Mouse (Mus musculus) frontal cortex, adult (tissue): ENCODE results near the gene Gdf7.
A peak's percentile ranks its signal among the peaks of the same experiment; 100 is the strongest.

Experiments used
- ATAC-seq: cut with Nextera tagmentation; 2 replicates; pipeline ENCODE4 v1.9.2; 2017; ENCODE audit warnings: mild to moderate bottlenecking, moderate library complexity, mixed read lengths; ENCODE audit not compliant: low TSS enrichment

The Gdf7 gene

GRCm38 (mm10) chr12:8327675-8328053, 25.9 kb upstream of the Gdf7 start:
- ATAC-seq, result no peak

DNA sequence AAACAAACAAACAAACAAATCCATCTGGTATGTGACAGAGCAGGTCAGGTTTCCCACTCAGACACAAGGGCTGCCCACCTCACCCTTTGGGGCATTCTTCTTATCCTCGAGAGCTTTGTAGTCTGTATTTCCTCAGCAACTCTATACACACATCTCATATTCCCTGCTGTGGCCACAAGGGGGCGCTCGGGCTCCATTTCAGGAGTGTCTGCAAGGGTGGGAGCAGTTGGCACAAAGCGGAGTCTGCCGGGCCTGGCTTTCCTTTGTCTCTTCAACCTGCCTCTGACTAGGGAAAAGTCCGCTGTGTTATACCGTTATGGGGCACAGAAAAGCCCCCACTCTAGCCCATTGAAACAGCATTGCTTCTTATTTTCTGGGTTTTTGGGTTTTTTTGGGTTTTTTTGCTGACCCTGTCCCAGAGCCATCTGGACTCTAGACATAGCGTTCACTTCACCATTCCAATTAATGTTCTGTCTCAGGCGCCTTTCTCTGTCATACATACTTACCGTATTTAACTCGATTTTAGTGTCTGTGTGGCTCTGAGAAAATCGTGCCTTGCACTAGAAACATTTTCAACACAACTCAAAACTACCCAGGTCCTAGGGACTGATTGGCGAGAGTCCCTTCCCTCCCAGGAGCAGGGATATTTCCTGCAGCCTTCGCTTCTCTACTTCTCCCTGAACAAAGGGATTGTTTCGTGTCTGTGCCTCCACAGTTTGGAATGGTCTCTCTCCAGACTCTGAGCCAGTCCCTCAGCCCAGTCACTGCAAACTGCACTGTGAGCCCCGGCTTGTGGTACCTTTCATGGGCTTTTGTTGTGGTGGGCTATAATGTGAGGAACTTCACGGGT, 25.3 kb upstream of the Gdf7 start:
- ATAC-seq, result peak; percentile 65

DNA sequence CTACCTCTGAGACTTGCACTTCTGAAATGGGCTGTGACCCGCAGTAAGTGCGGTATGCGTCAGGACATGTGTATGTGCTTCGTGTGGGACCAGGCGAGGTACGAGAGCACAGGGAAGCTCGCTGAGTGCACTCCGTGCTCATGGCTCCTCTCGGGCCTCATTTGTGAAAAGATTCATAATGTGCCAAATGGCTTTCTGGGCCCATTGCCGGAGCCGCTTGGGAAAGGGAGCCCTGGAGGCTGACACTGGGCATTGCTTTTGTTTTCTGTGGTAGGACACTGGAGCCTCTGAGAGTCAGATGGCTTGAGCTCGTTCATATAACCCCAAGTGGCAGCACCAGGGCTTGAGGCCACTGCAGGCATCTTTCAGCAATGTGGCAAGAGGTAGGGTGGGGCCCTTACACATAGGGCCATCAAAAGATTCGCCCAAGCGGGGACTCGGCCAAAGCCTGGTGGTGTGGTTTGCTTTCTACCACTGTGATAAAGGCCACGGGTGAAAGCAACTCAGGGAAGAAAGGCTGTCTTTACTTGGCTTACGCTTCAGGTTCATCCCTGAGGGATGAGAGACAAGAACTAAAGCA, 24.3 kb upstream of the Gdf7 start:
- peak; percentile 31 for ATAC-seq

DNA sequence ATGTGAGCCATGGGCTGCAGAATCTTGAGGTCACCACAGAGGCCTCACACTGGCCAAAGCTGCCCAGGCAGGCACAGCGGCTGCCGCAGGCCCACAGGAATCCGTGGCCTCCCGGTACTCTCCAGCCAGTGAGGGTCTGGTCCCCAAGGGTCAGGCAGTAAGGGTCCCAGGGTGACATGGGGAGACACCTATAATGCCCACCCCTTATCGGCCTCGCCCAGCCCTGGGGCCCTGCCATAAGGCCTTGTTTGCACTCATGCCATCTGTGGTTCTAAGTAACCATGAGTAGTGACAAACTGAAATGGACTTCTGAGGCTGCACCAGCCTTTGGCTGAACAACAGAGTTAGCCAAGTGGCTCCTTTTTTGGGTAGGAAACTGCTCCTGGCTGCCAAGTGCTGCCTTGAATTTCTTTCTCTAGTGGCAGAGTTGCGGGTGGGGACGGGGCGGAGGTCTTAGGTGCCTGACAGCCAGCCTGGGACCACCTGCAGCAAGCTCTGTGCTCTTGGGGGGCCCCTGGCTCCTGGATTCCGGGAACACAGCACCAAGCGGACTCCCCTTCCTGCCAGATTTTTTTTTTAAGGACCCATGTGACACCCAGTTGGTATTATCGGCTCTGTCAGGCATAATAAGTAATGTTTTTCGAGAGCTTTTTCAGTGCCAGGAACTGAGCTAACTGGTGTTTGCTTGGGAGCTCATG, 23.6 kb upstream of the Gdf7 start:
- ATAC-seq, result no peak

- no peak for ATAC-seq
Observed at GRCm38 (mm10) chr12:8324086-8324485, 22.3 kb upstream of the Gdf7 start.

DNA sequence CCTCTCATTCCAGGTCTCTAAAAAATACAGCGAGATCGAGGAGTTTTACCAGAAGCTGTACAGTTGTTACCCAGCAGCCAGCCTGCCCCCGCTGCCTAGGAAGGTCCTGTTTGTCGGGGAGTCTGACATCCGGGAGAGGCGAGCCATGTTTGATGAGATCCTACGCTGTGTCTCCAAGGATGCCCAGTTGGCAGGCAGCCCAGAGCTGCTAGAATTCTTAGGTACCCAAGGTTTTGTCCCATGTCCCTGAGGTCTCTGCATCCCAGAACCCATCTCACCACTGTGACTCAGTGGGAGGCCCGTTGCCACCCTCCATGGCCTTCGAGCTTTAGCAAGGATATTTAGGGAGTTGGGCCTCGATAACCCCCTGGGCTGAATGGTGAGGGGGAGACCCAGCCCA, 19.8 kb upstream of the Gdf7 start:
- ATAC-seq, result no peak

DNA sequence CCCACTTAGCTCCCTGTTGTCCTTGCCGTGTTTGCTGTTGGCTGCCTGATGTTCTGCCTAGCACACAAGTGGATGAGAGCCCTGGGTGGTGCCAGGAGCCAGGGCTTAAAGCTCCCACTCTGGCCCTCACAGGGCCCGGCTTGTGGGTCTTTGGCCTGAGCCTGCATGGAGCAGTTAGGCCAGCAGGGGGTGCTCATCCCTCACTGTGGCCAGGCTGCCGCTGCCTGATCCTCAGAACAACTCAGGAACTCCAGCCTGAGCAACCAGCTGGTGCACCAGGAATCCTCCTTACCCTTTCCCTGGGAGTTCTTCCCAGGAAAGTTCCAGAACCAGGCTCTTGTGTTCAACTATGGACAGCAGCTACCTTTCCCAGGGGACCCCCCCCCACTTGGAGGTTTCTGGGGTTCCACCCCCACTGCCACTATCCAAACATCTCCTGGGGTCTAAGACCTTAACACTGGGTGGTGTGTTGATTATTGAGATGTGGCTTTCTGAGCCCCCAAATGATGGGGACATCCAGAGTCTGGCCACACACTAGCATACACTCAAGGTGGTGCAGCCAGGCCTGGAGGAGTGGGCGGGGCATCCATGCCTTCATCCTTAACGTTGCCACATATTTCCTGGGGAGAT, 18.4 kb upstream of the Gdf7 start:
- peak; percentile 78 for ATAC-seq

DNA sequence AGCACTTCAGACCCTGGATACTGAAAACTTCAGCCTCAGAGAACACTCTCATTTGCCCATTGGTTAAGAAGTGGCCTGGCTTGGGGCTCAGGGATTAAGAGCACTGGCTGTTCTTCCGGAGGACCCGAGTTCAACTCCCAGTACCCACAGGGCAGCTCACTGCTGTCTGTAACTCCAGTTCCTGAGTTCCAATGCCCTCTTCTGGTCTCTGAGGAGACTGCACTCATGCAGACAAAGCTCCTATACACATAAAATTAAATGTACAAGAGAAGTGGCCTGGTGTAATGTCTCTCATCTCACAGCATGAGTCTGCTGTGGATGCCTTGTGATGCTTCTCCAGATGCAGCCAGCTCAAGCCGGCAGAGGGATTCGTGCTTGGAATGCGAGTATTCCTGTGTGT, 14.8 kb upstream of the Gdf7 start:
- no peak for ATAC-seq

DNA sequence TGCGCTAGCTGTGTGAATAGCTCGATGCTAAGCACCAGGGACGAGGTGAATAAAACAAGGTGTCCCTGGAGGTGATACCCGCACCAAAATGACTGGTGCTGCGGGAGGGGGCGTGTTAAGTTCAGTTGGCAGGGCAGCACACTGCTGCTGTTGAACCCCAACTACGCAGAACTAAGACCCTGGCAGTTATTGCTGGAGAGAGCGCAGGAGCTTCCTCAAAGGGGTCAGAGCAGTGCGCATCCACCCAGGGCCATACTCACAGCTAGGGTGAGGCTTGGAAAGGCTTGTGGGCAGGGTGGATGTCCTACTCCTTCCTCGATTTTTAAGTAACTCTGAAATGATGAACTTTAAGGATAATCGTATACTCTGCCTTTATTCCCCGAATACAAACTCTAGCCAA, 12.0 kb upstream of the Gdf7 start:
- ATAC-seq, result peak; percentile 41

- peak; percentile 88 for ATAC-seq
Observed at GRCm38 (mm10) chr12:8313270-8313771, 11.6 kb upstream of the Gdf7 start, which contains the start of gene Hs1bp3. Hs1bp3 (plus strand) TSS chr12:8313432.

- ATAC-seq, result no peak
Observed at GRCm38 (mm10) chr12:8312266-8312665, 10.5 kb upstream of the Gdf7 start.

- no peak for ATAC-seq
Observed at GRCm38 (mm10) chr12:8310992-8311391, 9.2 kb upstream of the Gdf7 start.

DNA sequence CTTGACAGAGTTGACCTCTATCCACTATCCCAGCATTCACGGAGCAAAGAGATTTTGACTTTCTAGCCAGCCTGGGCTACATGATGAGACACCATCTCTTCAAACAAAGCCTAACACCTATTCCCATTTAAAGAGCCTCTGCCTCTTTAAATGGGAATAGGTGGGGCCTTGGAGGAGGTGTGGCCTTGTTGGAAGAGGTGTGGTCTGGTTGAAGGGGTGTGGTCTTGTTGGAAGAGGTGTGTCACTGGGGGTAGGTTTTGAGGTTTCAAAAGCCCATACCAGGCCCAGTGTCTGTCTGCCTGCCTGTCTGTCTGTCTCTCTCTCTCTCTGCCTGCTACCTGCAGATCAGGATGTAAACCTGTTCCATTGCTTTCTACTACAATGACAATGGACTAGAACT, 5.2 kb upstream of the Gdf7 start:
- ATAC-seq, result no peak; the same call in 1 of the 2 replicates

DNA sequence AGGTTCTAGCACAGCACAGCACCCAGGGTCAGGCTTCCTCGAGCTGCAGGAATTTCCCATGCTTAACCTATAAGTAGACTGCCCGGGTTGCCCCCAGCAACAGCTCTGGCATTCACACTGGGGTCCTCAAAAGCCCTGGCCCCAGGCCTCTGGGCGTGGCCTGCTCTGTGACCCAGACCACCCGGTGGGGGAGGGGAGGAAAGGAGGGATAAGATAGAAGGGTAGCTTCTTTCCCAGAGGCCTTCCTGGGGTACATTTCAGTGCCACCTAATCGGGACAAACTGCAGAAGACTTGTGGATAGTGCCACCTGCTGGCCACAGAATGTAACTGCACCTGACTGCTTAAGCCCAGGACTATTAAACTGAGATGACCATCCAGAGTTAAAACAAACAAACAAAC, 4.7 kb upstream of the Gdf7 start:
- ATAC-seq, result peak; percentile 60

GRCm38 (mm10) chr12:8305258-8305657, 3.5 kb upstream of the Gdf7 start:
- no peak for ATAC-seq

DNA sequence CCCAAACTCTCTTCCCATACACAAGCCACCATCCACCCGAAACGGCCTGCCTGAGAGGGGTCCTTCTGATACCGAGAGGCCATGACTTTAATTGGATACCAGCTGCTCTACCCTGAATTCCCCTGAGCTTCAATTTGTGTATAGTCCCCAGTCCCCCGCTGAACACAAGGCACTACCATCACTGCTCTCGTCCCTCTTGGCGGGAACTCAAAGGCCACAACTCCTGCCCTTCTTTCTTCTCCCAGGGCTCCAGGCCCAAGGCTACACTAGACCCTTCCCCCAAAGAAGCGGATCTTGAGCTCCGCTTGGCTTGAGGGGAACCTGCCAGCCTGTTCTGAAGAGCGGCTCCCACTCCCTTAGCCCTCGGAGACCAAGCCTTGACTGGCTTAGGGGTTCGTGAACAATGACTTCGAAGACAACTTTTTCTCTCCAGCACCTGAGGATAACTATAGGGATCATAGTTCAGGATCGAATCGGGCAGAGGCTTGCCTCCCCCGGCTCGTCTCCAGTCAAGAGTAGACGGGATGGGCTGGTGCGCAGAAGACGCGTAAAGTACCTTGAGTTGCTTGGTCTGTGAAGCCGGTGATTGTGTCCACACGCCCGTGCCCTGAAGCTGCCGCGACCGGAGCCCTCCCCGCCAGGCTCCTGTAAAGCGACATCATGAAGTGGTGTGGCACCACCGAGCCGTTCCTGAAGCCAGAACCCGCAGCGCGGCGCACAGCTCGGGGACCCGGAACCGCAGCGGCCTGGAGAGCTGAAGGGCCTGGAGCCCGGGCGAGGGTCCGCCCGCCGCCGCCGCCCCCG, 541 bp downstream of the Gdf7 start:
- ATAC-seq, result peak; percentile 18; the same call in 1 of the 2 replicates

- no peak for ATAC-seq
Observed at GRCm38 (mm10) chr12:8300521-8300920, 1.2 kb downstream of the Gdf7 start.

- no peak for ATAC-seq
Observed at GRCm38 (mm10) chr12:8300111-8300480, 1.7 kb downstream of the Gdf7 start.

- no peak for ATAC-seq
Observed at GRCm38 (mm10) chr12:8299143-8300110, 2.3 kb downstream of the Gdf7 start.
